Mouse (Mus musculus) lung, postnatal 0 days (tissue): ENCODE measurements around the gene Aimp1.

Source experiments
- CTCF ChIP-seq: IDR thresholded peaks from 2 replicates; pipeline ENCODE4 v1.5.1; 2016; ENCODE audit warnings: antibody characterized with exemption, mild to moderate bottlenecking
- EP300 ChIP-seq: IDR thresholded peaks from 2 replicates; pipeline ENCODE4 v1.6.1; 2016; ENCODE audit warnings: antibody characterized with exemption, mild to moderate bottlenecking, control low read depth

DNA sequence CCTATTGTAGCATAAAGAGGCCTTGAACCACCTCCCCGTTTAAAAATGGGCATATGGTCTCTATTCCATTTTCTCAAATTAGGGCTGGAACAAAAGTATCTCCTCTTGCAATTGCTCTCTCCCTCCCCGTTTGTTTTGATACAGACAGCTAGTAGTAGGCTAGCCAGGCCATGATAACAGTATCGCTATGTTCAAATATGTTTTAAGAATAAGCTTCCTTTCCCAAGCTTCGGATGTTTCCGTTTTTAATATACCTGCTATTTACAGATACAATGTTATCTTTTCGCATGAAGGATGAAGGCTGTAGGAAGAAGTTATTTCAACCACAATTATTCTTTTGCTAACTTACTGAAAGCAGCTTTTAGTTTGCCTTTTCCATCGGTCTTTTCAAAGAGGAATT, 34.8 kb downstream of the Aimp1 start:
- TF ChIP-seq EP300 = no peak
- TF ChIP-seq CTCF = no peak
